Mouse (Mus musculus): Measurements from ENCODE around the gene Fam222a.

- TF ChIP-seq POLR2A (IDR thresholded peaks at IDR 0.05; ENCODE audit: control insufficient read depth, low read depth, low read length) (no peak), CTCF (IDR thresholded peaks at IDR 0.05; ENCODE audit: control insufficient read depth, insufficient read depth, insufficient replicate concordance, low read depth, low read length) (no peak)
These were observed 26.0 kb upstream of the Fam222a start for GRCm38 (mm10) chr5:114541656-114542445.

All from testis, adult 2 months (tissue).